Mouse (Mus musculus) left cerebral cortex, adult 18-20 months (tissue): Measurements from ENCODE around the gene Ugt1a7c. TPM values are rescaled to one million over a fixed set of nuclear protein-coding genes. Genes with fewer than 3 reads are reported as not detected.
A peak's percentile ranks its signal among the peaks of the same experiment; 100 is the strongest.
"Not testable (repeated sequence)": the region's sequence is repeated elsewhere in the genome, so short reads cannot be mapped to it uniquely, and the experiment has no call there.

Experiments
- DNase-seq, 2 experiments: peaks; one replicate each; pipeline ENCODE4 v3.0.0; 2021 to 2022; ENCODE audit warnings: low spot score in 2 of 2, mixed read lengths in 1 of 2
- total RNA-seq, 2 experiments: library from RNA; stranded (reverse); gene quantifications; 2 replicates each; pipeline ENCODE4 v1.2.3; 2021

Gene Ugt1a7c
- total RNA-seq, 2 experiments from 2014 or later: 0.21 to 0.44 TPM

DNA sequence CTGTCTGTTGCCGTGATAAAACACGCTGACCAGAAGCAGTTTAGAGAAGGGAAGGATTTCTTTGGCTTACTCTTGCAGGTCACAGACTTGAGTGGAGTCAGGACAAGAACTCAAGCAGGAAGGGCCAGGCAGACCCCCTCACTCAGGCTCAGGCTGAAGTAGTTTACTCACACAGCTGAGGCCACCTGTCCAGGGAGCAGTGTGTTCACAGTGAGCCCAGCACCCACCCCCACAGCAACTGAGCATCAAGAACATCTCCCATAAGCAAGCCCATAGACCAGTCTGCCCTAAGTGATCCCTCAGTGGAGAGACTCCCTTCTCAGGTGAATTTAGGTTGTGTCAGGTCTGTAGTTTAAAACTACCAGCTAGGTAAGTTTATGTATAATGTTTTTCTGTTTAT is 14.7 kb downstream of the Ugt1a7c start:
- not testable (repeated sequence) for DNase-seq

DNA sequence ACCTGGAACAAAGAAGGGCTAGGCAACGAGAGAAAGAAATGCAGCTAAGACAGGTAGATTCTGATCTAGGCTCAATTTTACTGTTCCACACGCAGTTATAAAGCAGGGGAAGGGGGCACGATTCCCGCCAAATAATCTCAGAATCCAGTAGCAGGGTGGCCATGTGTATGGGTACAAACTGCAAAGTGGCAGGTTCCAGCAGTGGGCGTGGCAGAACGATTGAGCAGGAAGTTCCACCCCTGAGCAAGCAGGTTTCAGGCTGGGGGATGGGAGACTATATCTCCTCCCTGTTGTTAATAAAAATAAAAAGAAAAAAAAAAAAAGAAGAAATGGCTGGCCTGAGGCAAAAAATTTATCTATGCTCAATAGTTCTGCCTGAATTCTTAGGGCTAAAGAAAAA is 17.9 kb downstream of the Ugt1a7c start:
- not testable (repeated sequence) for DNase-seq

DNA sequence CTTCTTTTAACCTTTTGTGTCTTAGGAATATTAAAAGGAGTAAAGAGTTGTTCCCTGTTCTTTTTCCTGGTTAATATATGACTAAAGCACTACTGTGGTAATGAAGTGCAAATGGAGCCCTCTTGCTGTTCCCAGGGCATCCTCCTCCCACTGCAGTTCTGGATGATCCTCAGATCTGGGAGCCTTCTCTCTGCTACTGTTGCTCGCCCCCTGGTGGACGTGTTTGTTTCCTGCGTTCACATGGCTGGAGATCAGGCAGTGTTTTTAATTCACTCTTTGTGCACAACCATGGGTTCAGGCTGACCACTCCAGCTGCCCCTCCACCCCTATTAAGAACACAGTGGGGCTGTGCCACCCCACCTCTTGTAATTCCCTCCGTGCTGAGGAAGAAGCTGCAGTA is 25.7 kb downstream of the Ugt1a7c start:
- DNase-seq: not testable (repeated sequence)

DNA sequence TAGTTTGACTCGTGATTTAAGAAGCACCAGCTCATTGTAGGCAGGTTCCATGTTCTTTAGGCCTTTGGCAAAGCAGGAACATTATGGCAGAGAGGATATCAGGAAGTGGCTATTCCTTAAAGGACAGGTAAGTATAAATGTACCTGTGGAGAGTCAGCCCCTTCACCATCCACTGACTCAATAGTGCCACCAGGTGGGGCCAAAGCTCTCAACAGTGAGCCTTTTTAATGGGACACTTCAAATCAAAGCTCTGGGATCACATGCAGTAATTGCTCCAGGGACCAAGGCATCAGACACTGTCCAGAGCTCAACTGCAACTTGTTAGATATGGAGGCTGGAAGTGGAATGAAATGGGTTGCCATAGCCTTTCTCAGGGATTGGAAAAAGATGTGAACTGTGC is 26.7 kb downstream of the Ugt1a7c start:
- not testable (repeated sequence) for DNase-seq

DNA sequence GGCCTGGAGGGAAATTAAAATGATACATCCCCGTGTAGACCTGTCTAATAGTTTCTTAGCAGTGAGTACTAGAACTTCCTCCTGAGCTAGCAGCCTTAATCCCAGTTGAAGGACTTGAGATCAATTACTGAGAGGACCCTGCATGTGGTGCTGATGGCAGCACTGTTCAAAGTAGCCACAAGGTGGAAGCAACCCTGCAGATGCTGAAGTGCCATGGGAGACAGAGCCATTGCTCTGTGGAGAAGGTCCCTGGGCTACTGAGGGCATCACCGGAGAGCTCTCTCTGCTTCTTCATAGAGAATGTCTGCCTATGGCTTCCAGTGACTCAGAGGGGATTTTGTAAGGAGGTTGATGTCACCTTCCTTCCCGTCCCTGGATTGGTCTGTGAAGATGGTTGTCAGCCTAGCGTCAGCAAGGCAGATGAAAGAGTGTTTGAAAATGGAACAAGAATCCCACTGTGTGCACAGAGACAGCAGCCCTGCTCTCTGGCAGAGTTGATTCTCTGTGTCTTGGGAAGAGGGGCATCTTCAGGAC is 31.0 kb downstream of the Ugt1a7c start:
- not testable (repeated sequence) for DNase-seq

DNA sequence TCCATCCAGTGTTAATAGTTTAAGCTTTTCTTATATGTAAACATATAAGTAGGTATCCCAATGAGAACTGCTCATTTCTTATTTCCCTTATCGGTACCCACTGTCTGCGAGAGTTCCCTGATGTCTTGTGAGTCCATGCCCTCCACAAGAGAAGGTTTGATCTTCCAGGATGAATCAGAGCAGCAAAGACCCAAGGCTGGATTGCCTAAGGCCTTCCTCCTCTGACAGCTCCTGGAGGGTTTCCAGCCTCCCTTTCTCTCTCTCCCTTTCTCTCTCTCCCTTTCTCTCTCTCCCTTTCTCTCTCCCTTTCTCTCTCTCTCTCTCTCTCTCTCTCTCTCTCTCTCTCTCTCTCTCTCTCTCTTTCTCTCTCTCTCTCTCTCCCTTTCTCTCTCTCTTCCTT is 34.2 kb downstream of the Ugt1a7c start:
- DNase-seq: not testable (repeated sequence)

DNA sequence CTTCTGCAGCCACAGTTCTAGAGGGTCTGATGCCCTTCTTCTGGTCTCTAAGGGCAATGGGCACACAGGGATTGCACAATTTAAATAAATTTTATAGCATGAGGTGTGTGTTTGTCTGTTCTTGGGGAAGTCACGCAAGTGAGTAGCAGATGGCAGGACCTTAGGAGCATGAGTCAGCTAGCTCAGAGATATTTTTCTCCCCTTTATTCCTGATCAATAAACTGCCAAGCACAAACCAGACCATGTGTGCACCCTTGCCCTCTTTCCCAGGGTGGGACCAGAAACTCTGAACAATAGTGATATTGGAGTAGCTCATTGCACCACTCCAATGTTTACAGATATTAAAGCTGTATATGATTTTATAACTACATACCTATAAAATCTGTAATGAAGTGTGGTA is 35.4 kb downstream of the Ugt1a7c start:
- DNase-seq: not testable (repeated sequence)

DNA sequence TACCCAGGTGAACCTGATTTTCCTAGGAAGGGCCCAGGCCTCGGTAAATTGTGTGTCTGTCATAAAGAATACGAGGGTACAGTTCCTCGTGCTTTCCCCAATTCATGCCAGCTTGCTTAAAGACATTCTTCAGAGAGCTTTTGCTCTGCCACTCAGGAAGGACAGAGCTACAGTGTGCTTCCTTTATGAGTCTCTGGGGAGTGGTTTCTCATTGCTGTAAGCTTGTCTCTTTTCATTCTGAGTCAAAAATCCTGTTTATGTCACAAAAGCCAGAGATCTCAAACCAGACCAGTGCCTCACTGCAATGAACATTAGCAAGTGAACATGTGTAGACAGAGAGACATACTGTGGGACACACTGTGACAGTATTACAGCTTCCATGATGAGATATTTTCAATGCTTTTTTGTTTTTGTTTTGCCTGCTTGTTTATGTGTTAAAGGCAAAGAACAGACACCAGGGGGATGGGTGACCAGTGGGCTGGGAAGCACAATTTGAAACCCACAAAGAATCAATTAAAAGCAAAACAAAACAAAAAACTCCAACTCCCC is 39.1 kb downstream of the Ugt1a7c start:
- no peak for DNase-seq

DNA sequence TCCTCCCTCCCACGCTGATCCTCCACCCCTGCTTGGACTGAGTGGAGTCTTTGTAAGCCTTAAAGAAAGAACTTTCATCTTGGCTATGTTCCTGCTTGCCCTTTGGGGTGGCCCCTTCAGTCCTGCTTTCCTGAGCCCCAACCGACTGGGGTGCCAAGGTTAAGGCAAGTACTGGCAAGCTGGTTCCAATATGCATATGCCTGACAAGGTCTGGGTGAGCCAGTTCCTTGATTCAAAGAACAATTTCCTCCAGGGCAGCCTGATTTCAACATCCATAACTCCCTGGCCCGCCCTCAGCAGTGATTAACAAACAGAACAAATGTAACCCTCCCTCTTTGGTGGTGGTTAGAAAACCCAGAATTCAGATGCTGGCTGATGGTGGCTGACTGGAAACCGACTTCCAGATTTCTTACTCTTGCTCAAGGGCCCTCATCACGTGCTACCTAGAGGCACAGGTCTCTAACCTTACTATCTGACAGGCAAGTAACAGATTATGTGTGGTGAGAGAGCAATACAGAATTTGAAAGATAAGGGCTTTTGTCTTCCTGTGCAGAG is 39.7 kb downstream of the Ugt1a7c start, which contains the start of gene Ugt1a6a:
Gene Ugt1a6a (plus strand): TSS at position 353 of the 555 bp plus-strand sequence.
- DNase-seq: not testable (repeated sequence)

DNA sequence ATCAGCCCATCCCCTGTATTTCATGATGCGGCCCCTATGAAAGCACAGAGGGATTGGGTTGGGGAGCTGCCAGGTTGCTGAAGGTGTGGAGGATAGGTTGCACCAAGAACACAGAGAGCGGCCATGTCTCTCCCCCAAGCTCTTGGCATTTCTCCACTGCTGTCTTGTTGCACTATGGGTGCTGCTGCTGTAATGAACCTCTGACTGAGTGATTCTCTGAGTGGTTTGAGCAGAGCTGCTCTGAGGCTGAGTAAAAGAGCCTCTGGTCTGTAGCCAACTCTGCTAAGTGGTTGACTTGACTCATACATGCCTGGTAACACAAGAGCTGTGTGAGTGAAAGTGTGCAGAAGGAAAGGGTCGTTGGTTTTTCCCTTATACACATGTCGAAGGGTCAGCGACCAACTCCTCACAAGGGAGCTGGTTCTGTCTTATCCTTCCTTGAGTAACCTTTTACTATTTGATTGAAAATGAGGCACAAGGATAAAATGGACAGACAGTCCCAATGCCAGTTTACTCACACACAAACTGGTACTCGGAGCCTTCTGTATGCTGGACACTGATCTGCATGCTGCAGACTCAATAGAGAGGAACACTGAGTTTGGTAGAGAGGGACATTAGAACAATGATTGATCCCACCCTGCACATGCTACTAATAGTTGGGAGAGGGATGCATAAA is 40.5 kb downstream of the Ugt1a7c start:
- not testable (repeated sequence) for DNase-seq

DNA sequence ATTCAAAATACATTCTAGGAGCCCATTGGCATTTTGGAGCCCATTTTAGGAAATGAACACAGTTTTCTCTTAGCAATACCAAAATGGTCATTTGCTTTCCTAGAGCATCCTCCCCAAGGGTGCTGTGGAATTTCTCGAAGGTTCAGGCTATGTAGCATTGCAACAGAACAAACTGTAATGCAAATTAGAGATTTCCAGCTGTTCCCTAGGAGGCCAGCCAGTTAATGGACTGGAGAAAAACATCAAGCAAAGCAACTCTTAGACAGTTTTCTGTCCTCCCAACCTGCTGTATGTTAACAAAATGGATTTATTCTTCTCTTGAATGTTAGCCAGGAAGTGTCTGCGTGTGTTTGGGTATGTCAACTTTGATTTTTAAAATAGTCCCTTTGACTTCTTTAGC is 41.8 kb downstream of the Ugt1a7c start:
- no peak for DNase-seq

DNA sequence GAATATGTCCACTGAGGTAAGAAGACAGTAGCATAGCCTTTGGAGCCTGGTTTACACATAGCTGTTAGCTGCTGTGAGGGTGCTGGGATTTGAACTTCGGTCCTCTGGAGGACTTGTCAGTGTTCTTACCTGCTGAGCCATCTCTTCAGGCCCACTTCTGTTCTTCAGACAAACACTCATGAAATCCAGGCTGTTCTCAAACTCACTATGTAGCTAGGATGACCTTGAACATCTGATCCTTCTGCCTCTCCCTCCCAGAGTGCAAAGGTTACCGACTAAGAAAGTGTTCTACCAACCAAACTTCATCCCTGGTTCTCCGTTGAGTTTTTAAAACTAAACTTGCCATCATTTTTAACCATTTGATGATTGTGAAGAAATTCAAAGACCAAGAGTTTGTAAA is 42.4 kb downstream of the Ugt1a7c start:
- no peak for DNase-seq

DNA sequence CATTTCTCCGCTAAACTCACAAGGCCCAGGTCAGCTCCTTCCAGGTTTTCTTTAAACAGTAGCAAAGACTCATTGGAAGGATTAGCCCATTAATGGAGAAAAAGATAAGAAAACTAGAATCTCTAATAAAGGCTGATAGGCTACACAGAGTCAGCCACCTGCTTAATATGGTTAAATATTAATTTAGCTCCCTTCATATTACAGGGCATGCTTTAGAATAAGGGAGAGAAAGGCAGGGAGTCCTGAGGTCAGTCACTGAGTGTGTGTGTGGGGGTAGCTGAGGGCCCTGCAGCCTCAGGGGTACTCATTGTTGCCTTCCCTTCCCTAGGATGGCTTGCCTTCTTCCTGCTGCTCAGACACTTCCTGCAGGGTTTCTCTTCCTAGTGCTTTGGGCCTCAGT is 43.3 kb downstream of the Ugt1a7c start:
- no peak for DNase-seq

DNA sequence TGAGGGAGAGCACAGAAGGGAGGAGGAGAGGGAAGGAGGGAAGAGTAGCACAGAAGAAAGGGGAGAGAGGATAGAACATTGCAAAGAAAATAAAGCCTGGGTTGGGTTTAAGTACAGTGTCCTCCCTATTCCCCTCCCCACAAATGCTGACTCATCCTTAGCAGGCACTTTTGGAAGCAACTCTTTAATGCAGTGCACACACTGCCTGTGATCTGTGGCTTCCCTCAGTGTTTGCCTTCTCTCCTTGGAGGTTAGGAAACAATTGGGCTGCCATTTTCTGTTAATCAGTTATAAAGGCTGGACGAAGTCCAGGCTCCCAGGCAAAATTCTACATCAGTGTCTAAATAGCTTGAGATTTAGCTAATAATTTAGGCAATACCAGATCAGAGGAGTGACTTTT is 45.6 kb downstream of the Ugt1a7c start:
- DNase-seq: not testable (repeated sequence)

DNA sequence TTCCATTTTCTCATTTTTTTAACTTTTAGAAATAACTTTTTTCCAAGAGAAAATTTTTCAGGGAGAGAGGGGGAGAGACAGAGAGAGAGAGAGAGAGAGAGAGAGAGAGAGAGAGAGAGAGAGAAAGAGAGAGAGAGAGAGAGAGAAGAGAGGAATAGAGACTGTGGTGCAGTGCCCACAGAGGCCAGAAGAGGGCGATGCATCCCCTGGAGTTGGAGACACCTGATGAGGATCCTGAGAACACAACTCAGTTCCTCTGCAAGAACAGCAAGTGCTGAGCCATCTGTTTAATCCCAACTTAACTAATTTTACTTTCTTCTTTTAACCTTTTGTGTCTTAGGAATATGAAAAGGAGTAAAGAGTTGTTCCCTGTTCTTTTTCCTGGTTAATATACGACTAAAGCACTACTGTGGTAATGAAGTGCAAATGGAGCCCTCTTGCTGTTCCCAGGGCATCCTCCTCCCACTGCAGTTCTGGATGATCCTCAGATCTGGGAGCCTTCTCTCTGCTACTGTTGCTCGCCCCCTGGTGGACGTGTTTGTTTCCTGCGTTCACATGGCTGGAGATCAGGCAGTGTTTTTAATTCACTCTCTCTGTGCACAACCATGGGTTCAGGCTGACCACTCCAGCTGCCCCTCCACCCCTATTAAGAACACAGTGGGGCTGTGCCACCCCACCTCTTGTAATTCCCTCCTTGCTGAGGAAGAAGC is 49.3 kb downstream of the Ugt1a7c start:
- DNase-seq: peak in 1 of 2 experiments; percentile 24

DNA sequence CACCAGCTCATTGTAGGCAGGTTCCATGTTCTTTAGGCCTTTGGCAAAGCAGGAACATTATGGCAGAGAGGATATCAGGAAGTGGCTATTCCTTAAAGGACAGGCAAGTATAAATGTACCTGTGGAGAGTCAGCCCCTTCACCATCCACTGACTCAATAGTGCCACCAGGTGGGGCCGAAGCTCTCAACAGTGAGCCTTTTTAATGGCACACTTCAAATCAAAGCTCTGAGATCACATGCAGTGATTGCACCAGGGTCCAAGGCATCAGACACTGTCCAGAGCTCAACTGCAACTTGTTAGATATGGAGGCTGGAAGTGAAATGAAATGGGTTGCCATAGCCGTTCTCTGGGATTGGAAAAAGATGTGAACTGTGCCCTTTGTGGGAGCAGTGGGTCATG is 50.4 kb downstream of the Ugt1a7c start:
- DNase-seq: not testable (repeated sequence)

DNA sequence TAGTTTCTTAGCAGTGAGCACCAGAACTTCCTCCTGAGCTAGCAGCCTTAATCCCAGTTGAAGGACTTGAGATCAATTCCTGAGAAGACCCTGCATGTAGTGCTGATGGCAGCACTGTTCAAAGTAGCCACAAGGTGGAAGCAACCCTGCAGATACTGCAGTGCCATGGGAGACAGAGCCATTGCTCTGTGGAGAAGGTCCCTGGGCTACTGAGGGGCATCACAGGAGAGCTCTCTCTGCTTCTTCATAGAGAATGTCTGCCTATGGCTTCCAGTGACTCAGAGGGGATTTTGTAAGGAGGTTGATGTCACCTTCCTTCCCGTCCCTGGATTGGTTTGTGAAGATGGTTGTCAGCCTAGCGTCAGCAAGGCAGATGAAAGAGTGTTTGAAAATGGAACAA is 55.3 kb downstream of the Ugt1a7c start:
- DNase-seq: not testable (repeated sequence)

DNA sequence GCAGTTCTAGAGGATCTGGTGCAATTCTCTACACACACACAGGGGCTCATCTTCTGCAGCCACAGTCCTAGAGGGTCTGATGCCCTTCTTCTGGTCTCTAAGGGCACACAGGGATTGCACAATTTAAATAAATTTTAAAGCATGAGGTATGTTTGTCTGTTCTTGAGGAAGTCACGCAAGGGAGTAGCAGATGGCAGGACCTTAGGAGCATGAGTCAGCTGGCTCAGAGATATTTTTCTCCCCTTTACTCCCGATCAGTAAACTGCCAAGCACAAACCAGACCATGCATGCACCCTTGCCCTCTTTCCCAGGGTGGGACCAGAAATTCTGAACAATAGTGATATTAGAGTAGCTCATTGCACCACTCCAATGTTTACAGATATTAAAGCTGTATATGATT is 63.6 kb downstream of the Ugt1a7c start:
- DNase-seq: no peak

DNA sequence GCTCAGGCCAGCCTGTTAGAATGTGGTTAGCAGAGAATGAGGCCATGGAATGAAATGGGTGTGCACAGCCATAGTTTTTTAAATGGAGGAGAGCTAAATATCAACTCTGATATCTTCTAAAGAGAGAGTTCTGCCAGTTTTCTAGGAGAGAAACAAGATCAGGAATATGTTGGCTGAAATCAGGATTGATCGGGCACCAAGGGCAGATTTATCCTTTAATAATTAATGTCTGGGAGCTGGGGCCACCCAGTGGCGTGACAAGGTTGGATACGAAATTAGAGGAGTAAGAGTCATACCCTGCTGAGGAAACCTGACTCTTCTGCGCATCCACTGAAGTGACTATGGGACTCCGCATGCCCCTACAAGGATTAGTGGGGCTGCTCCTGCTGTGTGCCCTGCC is 70.8 kb downstream of the Ugt1a7c start, which contains the start of gene Ugt1a5:
Gene Ugt1a5 (plus strand): TSS at position 302 of the 400 bp plus-strand sequence.
- no peak for DNase-seq

DNA sequence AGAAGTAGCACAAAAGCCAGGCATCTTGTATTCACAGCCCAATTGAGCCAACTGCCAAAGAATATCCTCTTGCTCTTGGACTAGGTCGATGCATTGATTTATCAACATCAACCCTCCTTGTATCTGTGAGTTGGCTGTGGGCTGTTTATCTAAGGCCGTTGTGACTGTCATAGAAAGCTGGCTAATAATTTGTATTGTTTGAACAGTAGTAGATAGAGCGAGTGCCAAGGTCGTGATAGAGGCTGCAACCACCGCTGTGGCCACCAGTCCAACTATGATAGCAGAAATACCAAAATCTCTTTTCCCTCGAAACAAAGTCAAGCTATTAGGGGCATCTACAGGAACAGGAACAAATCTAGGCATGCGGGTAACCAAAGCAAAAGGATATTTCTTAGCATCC is 77.3 kb downstream of the Ugt1a7c start:
- DNase-seq: not testable (repeated sequence)

DNA sequence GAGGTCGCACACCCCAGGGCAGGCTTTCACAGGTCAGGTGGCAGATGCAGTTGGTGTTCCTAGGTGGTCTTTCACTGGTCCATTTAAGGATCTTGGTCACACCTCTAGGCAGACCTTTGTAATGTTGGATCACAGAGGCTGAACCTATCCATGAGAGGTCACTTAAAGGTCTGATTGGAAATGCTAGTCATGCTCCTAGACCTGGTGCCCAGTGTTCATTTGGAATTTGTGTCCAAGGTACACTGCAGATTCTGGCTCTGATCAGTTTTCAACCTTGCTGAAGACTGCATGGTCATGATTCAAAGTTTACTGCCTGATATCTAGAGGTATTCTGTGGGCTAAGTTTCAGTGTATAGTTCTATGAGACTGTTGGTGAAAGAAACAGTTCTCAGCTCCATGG is 84.8 kb downstream of the Ugt1a7c start:
- no peak for DNase-seq
